Mouse (Mus musculus): ENCODE results near the gene Armh1. TPM values are rescaled to one million over a fixed set of nuclear protein-coding genes. Genes with fewer than 3 reads are reported as not detected.

The Armh1 gene
- total RNA-seq (2015; ENCODE audit: low replicate concordance) (not detected in 2 replicates), total RNA-seq (2017; ENCODE audit: low replicate concordance) (not detected in 2 replicates)

DNA sequence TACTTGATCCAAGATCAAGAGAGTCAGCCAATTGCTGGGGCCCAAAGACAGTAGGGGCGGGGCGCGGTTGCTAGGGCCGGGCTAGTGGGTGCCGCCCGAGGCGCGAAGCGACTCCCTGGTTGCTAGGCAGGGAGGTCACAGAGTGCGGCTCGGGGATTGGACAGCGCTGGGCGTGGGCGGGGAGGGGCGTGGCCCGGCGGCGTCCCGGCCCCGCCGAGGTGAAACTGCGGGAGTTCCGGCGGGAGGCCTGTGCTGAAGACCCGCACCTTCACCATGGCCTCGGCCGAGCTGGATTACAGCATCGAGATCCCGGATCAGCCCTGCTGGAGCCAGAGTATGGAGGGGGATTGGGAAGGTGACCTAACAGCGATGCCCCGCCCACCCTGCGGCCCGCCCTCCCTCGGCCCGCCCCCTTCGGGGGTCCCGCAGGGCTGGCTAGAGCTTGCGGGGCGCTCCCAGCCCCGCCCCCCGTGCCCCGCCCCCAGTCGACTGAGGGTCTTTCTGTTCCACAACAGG lies at the start of gene Armh1, which contains the start of gene Tmem53:
Armh1 (minus strand) TSS at position 325 of the 516 bp plus-strand sequence.
Tmem53 (plus strand) TSS at position 151 of the 516 bp plus-strand sequence.
- peak; percentile 100 for ATAC-seq (replicated peaks; ENCODE audit: low FRiP score, poor library complexity, severe bottlenecking)

DNA sequence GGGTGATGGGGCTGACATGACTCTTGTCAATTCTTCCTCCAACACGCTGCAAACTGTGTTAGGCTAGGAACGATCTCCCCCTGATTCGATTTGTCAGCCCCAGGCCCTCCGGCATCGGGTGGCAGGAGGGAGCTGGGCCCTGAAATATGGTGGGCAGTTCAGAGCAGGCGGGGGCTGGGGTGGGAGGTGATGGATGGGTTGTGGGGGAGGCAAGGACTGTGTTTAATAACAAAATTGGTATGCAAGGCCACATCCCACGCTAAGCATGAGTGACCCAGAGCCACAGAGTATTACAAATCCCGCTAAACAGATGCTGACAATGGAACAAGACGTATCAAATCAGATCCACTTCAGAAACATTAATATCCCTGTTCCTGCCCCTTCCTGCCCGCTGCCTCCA lies 48.0 kb upstream of the Armh1 start:
- ATAC-seq (replicated peaks; ENCODE audit: low FRiP score, poor library complexity, severe bottlenecking), result no peak

DNA sequence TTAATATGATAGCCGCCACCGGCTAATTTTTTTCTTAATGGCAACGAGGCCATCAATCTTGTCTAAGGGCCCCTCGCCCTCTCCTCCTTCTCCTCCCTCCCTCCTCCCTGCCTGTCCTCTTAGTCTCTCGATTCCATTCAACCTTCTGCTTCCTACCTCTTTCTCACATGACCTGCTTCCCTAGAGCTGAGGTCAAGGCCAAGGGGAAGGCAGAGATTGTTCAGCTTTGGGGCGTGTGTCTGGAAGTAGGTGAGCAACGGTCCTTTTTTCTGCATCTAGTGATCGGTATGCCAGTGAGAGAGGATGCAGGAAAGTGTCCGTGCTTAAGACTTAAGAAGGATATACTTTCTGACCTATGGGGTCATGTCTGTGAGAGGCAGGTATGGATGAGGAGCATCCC lies 45.9 kb upstream of the Armh1 start:
- no peak for ATAC-seq (replicated peaks; ENCODE audit: low FRiP score, poor library complexity, severe bottlenecking)

DNA sequence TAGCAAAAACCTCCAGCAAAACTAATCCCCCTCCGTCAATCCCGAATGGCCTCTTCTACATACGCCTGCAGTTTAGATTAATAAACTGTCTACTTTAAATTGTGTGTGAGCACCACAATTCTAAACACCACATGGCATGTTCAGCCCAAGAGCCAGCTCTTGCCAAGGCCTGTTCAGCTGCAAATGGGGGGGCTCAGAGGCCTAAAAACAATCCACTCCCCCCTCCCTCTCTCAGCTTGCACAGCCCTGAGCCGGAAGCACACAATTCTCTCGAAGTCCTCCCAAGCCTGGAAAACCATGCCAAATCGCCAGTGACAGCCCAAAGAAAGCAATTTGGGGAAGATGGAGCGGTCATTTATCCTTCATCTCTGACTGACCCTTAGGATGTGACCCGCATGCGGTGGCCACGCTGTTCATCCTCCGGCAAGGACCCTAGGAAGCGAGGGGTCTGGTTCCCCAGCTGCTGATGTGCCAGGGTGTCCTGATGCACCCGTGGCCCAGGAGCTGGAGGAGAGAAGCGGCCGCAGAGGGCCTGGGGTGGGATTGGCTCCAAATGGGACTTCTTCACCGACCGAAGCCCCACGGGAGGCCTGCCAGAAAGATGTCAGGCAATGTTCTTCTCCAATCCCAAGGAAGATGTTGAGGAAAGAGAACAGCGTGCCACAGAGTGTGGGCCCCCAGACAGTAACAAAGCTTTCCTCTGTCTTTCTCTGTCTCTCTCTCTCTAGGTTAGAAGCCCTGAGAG lies 45.1 kb upstream of the Armh1 start:
- ATAC-seq (replicated peaks; ENCODE audit: low FRiP score, poor library complexity, severe bottlenecking), result no peak

DNA sequence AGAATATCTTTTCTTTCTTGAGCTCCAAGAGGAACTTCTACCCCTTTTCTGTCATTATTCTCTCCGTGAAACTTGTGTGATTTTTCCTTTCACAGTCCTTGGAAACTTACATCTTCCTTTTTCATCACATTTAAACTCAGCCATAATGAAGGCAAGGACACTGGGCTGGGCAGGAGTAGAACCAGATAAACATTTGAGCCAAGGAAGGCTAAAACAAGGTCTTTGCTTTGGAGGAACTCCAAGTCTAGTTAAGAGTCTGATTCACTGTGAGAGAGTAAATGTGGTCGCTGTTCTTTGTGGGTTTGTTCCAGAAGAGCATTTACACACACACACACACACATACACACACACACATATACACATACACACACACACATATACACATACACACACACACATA lies 39.8 kb upstream of the Armh1 start:
- no peak for ATAC-seq (replicated peaks; ENCODE audit: low FRiP score, poor library complexity, severe bottlenecking)

DNA sequence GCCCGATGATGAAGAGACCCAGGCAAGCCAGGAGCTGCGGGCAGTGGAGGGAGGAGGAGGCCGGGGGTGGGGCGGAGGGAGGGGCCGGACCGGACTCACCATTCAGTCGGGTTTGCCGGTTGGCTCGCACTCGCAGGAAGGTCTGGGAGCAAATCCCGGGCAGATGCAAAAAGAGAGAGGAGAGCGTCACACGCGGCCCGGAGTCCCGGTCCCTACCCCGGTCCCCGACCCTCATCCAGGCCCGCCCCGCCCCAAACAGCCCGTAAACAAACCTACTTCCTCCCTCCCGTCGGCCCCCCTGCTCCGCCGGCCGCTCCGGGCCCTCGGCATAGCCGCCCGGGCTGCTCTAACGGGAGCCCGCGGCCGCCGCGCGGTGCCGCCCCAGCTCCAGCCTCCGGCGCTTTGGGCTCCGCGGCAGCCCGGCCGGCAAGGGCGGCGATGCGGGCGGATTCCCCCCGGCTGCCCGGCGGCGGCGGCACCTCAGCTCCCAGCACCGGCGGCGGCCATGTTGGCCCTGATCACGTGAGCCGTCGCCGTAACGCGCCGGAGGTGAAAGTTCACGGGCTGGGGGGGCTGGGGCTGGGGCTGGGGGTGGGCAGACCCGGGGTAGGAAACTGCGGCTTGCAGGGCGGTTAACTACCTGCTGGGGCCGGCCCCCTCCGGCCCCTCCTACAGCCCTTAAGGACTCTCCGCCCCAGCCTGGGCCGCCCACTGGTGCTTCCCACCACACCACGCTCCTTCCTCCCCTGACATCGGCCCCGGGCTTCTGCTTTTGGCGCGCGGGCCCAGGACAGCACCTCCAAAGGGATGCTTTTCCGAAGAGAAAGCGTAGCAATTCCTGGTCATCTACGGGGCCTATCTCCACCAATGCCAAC lies 37.2 kb upstream of the Armh1 start:
- peak; percentile 77 for ATAC-seq (replicated peaks; ENCODE audit: low FRiP score, poor library complexity, severe bottlenecking)

DNA sequence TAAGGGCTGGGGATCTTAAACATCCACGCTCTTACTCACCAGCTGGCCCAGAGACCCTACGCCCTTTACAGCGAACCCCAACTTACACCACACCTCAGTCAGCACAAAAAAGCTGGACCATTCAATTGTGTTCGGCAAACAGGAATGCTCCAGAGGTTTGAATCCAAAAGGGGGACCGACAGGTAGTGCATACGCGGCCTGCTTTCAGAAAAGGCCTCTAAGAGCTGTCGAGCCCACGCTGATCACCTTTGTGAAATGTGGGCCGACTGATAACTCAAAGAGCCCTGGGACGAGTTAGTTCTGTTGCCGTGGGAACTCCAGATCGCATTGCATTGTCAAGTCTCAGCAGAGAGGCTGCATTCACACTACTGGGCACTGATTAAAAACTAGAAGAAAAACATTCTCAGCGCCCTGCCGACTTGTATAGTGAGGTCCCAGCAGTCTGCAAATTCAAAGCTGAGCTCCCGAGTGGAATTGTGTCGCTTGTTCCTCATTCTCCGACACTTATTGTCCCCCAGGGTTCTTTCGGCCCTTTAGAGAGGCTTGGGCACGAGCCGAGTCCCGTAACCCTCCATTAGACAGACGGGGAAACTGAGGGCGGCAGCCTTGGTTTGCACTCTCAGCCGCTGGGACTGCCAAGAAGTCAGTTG lies 36.5 kb upstream of the Armh1 start:
- peak; percentile 32; the same call in 1 of the 2 replicates for ATAC-seq (replicated peaks; ENCODE audit: low FRiP score, poor library complexity, severe bottlenecking)

DNA sequence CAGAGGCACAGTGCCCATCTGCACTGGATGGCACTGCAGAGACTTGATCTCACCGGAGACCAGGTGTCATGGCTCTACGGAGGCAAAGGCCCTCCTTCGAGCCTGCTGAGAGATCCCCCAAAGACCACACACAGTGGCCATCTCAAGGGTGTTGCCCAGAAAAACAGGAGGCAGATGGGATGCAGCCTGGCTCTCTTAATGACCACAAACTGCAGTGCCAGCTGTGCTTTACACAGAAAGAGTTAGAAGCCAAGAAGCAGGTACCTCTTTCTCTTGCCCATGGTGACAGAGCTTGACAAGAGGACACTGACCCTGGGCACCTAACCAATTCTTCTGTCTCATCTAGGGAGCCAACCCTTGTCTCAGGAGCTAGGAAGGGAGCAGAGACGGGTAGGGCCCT lies 32.4 kb upstream of the Armh1 start:
- no peak for ATAC-seq (replicated peaks; ENCODE audit: low FRiP score, poor library complexity, severe bottlenecking)

DNA sequence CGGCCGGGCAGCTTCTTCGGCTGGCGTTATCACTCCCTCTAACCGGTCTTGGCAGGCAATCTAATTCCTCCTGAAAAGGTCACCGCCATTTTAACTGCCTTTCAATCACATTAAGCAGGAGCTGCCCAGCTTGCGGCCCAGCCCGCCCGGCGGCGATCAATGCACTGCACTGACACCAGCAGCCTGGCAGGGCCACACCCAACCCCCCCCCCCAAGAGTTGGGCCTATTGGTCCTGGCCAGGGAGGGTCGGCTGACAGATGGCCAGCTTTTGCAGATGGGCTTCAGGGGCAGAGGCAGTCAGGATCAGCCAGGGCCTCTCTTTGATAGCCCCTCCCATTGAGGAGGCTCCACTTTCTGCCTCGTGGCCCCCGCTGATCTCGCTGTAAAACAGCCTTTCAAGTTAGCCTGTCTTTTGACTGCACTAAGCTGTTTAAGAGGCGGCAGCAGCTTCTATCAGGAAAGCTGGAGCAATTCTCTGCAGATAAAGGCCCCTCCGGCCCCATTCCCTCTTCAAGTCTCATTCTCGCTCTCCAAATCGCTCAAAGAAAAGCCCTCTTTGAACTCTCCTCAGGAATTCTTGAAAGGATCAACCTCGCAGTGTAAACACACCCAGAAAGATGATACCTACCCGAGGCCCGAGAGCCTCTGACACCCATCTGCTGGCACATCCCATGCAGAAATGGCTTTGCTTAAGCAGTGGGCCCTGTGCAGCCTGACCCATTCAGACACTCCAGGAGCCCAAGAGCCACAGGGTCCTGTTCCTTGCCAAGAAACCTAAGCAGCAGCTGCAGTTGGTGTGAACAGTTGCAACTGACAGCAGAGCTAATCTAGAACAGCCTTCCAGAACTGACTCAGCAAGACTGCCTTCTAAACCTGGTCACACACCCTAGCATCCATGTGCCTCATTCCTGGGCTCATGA lies 31.6 kb upstream of the Armh1 start:
- ATAC-seq (replicated peaks; ENCODE audit: low FRiP score, poor library complexity, severe bottlenecking), result no peak

DNA sequence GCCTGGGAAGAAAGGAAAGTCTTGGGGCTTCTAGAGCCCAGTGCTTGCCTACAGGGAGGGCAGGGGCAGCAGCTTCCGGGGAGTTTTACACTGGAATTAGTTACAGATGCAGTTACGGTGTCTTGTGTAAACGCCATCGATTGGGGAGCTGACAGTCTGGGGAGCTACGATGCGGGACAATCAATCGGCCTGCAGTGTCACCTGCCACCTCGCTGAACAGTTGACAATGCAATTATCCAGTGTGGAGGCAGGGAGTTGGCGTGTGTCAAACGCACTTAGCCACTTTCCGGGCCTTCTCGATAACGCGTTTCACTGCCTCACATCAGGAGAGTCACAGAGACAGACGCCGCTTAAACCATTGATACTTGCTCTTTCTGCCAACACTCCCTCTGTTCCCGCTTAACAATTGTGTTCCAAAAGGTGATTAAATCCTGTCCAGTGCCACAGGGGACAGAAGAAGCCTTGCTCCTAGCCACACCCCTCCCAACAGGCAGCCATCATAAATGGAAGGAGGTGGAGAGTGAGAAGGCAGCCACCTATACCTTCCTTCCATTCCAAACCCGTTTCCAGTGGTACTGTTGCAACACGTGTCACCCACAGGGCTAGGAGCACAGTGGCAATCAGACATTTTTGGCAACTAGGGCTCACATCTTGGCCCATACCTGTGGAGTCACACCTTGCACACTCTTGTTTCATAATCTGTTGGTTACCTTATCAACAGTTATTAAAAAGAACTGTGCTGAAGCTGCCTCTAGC lies 29.3 kb upstream of the Armh1 start:
- no peak for ATAC-seq (replicated peaks; ENCODE audit: low FRiP score, poor library complexity, severe bottlenecking)

DNA sequence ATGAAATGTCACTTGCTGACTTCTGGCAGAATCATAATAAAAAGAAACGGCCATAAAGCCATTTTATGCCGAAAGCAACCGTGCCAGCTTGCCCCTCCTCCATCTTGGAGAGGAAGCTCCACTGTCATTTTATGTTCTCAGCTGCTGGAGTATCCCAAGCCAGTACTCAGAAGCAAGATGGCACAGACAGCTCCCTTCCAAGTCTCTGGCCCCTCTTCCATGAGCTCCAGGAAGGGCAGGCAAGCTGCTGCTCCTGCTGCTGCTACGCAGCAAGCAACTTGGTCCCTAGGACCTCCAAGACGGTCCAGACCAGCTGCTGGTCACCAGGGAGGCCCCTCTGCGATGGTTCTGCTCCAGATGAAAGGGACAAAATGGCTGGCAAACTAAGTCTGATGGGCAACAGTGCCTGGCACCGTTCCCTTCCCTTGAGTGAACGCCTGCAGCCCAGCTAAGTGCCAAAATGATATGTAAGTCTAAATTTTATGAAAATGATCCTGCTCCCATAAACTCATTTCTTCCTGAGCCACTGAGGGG lies 28.5 kb upstream of the Armh1 start:
- no peak for ATAC-seq (replicated peaks; ENCODE audit: low FRiP score, poor library complexity, severe bottlenecking)

DNA sequence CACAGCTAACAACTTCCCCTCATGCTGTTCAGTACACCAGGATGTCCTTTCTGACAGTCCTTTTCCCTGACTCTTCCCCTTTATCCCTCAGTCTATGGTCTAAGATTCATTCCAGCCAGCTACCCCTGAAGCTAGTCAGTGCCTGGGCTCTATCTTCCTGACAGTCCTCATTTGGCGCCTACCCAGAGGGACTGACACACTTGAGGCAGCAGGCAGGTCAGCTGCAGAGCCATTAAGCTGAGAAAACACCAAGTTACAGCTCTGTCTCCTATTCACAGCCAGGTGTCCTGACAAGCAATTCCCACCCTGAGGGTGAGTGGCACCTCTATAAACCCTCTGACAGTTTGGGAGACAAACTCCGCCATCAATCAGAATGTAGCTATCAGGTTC lies 27.3 kb upstream of the Armh1 start:
- no peak for ATAC-seq (replicated peaks; ENCODE audit: low FRiP score, poor library complexity, severe bottlenecking)

DNA sequence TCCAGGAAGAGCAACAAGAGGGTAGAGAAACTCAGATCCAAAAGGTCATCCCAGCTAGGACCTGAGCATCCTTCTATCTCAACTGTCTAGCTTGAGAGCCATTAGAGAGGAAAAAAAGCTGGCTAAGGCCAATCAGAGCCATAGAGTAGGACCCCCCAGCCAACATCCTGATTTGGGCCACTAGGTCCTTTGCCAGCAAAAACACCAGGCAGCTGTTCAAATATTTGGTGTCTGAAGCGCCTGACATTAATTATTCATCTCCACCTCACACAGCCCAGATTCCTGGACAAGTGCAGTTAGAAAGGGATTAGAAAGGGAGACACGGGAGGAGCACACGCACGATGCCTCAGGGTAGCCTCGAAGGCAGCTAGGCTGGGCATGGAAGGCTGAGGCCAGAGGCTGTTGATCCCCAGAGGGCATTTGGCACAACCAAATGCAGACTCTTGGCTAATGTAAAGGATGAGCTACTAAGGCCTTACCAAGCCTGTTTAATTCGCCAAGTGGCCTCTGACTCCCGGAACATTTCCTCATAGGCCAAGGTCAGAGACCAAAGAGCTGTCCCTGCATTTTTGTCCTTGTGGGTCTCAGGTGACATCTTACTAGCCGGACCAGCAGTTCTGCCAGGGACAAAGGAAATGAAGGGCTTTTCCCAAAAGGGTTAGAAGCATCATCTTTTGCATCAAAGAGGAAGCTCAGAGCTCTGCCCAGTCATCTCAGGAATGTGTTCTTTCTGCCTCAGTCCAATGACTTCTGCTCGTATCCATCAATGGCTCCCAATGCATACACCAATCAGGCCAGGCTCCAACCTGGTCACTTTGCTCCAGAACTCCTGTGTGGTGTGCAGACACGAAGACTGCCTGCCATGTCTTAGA lies 26.7 kb upstream of the Armh1 start:
- no peak for ATAC-seq (replicated peaks; ENCODE audit: low FRiP score, poor library complexity, severe bottlenecking)

DNA sequence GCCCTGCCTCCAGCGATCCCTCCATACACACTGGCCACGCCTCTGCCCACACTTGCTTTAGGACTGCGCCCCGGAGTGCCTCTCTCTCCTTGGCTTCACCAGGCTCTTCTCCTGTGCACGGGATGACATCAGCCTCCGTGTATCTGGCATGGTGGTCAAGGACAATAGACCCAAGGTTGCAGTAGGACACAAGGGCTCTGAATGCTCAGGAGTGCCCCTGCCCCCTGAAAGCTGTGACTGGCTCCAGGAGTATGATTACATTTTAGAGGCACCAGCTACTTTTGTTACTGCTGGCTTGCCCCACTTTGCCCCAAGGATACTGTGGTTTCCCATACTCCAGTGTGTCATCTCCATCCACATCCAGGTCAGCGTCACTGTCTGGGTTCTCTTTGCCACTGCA lies 25.8 kb upstream of the Armh1 start:
- no peak for ATAC-seq (replicated peaks; ENCODE audit: low FRiP score, poor library complexity, severe bottlenecking)

DNA sequence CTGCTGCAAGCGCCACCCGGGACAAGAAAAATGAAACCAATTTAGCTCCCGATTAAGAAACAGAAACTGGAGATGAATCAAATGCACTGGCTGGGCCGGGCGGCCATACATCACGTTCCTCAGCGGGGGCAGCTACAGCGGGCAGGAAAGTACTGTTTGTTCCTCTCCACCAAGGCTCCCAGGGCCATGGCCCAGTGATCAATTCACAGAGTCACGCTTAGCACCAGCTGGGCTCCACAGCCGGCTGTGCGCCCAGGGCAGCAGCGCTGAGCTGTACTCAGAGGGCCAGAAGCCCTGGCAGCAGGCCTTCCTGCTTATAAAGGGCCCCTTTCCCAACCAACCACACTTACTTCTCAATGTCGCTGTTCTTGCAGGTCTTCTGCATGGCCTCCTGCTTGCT lies 25.1 kb upstream of the Armh1 start:
- ATAC-seq (replicated peaks; ENCODE audit: low FRiP score, poor library complexity, severe bottlenecking), result no peak

DNA sequence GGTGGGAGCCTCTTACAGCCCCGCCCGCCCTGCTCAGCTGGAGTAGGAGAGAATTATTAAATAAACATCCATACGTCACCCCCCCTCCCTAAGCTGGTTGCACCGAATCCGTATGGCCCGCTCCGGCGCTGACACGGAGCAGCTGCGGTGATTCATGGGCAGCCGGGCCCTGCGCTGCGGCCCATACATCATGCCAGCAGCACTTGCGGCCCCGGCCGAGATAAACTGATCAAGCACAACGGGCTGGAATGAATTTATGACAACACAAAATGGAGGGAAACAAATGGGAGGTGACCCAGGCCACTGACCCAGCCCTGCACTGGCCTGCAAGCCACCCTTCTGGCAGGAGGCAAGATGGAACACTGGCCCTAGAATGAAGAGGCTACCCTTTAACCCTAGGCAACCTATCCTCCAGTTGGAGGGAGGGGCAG lies 24.4 kb upstream of the Armh1 start:
- no peak for ATAC-seq (replicated peaks; ENCODE audit: low FRiP score, poor library complexity, severe bottlenecking)

DNA sequence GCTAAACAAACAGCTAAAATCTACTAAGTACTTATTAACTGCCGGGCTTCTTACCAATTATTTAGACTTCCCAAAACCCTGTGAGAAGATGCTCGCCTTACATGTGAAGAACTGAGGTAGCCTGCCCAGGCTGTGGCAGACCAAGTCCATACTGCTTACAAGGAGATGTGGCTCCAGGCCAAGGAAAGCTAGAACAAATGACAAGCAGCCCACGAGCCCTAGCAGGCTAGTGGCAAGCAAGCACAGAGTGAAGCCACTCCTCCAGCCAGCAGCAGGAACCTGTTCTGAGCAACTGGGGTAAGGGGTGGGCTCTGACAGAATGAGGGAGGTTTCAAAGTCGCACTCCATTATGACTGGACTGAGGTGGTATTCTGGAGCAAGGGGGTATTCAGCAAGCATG lies 22.8 kb upstream of the Armh1 start:
- no peak for ATAC-seq (replicated peaks; ENCODE audit: low FRiP score, poor library complexity, severe bottlenecking)

All from erythroid progenitor cell, adult 5-6 weeks (primary cell).